Mouse (Mus musculus) cerebellum, postnatal 4 days (tissue): Measurements from ENCODE around the gene Dnajc1.

Source experiments
- DNase-seq, 2 experiments: peaks; one replicate each; pipeline ENCODE4 v3.0.0; 2022; ENCODE audit warnings: low spot score in 2 of 2, mixed read lengths in 1 of 2

Gene Dnajc1

GRCm38 (mm10) chr2:18307440-18308305 lies 85.0 kb downstream of the Dnajc1 start:
- no peak for DNase-seq

GRCm38 (mm10) chr2:18300949-18301348 lies 91.7 kb downstream of the Dnajc1 start:
- DNase-seq, result no peak

DNA sequence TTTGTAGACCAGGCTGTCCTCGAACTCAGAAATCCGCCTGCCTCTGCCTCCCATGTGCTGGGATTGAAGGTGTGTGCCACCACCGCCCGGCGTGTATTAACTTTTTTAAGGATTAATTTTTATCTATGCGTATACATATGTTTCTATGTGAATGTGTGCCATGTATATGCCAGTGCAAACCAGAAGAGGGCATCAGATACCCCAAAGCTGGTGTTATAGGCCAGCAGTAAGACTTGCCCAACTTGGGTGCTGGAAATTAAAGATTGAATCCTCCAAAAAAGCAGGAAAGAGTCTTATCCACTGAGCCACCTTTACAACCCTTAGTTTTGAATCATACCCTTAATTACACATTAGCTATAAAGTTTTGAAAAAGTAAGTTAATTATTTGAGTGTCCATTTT lies 107.5 kb downstream of the Dnajc1 start:
- no peak for DNase-seq

DNA sequence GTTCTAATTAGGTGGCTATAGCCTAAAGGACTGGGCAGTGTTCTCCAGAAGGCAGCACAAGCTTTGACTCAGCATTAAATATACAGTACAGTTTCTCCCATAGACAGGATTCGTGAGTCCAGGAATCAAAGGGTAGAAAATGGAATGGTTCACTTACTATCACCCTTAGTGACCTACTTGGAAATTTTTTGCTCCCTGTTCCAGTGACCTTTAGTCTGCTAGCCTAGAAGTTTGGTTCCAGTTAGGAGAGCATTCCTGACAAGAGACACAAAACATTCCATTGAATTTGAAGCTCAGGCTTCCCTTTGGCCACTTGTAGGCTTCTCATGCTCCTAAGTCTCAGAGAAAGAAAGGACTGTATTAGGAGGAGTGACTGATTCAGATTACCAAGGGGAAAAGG lies 126.9 kb downstream of the Dnajc1 start:
- no peak for DNase-seq

GRCm38 (mm10) chr2:18264579-18264978 lies 128.1 kb downstream of the Dnajc1 start:
- no peak for DNase-seq

DNA sequence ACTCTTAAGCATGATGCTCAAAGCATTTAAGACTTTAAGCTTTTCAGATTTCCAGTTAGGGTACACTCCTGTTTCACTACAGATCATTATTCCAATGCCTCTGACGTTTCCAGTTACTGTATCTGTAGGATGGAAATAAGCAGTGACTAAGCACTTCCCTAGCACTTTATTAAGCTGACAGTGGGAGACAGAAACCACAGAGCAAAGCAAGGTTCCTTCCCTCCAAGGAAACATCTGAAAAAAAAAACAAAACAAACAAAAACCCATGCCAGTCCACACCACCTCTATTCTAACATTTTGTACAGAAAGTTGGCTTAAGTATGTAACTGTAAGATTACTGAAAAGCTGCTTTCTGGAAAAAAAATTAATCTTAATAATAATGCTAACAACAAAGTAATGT lies 130.3 kb downstream of the Dnajc1 start:
- DNase-seq, result no peak

DNA sequence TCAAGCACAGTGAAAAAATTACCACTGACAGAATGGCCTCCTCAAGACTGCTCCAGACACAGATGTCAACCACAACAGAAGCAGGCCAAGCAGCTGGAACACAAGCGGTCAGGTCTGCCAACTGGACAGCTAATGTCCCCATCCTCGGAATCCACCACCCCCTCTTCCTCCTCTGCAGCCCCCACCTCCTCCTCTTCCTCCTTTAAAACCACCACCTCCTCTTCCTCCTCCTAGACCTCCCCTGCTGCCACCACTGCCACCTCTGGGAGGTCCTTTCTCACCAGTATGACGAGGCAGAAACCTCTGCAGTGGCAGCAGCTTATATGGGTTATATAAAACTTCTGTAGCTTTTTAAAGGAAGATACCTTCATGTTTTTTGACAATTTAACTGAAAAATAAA lies 143.4 kb downstream of the Dnajc1 start:
- no peak for DNase-seq

DNA sequence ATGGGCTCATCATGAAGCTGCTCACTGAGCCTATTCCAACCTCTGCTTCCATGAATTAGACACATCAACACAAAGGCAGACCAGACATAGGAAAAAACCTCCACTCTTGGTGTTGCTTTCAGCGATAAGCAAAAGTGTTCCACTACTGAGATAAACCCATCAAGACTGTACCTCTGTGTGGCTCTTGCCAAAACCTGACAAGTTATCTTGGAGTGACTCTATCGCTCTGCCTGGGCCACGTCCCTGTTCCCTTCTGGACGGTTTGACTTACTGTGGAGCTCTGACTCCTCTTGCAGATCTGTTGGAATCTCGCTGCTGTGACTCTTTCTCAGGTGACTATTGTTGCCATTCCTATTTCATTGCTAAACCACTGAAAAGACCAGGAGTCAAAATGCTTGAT lies 157.1 kb downstream of the Dnajc1 start:
- DNase-seq, result no peak

GRCm38 (mm10) chr2:18232883-18233567 lies 159.6 kb downstream of the Dnajc1 start:
- DNase-seq, result no peak

DNA sequence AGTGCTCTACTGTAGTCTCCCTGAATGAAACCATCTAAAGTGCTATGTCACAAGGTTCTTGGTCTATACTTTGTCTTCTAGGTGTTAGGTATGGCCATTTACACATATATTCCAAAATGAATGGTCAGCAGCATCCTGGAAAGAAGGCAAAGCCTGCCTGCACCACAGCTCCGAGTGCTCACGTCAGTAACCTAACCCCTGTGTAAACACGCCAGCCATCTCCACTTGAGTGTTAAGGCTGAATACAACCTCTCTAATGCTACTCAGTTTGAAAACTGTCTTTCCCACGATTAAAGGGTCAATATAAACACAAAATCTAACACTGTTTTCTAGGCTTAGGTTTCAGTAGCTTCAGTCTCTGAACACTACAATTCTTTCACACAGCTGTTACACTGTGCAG lies 161.5 kb downstream of the Dnajc1 start:
- DNase-seq, result no peak

- no peak for DNase-seq
Observed at GRCm38 (mm10) chr2:18229279-18229678, 163.4 kb downstream of the Dnajc1 start.

DNA sequence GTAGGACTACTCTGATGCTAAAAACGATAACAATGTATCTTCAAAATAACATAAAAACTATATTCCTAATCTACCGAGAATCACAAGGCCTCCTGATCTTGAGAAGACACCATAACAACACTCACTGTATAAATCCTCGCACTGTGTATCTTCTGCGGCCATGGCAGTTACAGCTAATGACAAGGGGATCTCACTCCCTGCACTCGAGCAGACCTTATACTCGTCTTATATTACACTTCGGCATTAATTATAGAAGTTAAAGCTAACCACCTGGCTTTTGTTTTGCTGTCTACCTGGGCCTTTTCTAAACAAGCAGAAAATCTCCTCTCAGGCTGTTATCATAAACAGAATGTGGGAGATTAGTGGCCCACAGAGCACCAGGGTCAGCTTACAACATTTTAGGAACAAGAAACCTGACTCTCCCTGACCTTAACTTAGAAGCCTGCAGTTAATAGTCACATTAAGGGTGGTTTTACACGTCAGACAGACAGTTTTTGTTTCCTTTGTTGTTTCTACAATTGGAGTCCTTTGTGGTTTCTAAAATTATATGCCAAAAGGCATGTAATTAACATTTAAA lies 164.1 kb downstream of the Dnajc1 start:
- DNase-seq, result no peak

DNA sequence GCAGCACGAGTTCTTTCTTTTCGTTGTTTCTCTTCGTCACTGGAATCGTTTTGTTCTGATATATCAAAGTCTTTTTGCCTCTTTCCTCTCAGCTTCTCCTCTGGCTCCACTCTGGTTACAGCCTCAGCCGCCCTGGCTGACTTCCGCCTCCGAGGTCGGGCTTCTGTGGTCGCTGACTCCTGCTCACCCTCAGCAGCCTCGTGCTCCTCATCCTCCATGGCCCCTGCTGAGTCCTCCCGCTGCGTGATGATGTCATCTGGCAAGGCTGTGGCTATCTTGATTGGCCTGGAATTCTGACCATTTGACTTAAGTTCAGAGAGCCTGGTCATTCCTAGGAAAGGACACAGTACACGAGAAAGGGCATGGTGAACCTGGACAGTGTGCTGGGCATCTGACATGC lies 173.1 kb downstream of the Dnajc1 start:
- no peak for DNase-seq

DNA sequence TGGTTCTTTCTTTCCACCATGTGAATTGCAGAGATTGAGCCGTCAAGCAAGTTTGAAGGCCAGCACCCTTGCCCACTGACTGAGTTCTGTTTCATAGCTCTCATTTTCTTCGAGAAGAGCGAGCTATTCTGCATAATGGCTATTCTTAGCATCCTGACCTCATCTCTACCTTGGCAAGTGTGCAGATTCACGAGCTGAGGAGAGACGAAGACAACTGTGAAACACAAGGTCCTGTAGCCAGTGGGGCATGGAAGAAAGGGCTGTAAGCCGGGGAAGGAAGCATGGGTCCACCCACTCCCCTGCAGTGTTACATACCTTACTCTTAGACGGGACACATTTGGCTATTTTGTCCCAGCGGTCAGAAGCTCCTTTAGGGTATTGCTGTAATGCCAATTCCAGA lies 173.5 kb downstream of the Dnajc1 start:
- no peak for DNase-seq

DNA sequence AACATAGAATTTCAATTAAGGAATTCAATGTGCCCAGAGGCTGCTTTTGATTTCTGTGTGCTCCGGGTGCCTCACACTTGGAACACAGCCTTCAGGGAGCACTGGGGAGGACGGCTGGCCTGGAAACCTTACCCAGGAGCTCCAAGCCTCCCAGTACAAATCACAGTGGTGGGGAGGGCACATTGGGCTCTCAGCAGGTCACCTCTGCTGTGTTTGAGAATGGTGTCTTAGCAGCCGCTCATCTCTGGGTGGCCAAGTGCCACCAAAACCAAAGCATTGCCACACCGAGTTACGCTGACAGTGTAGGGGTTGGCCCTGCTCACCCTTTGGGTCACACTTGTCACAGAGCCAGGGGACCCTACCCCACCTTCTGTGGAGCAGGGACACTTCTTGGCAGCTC lies 174.1 kb downstream of the Dnajc1 start:
- no peak for DNase-seq

DNA sequence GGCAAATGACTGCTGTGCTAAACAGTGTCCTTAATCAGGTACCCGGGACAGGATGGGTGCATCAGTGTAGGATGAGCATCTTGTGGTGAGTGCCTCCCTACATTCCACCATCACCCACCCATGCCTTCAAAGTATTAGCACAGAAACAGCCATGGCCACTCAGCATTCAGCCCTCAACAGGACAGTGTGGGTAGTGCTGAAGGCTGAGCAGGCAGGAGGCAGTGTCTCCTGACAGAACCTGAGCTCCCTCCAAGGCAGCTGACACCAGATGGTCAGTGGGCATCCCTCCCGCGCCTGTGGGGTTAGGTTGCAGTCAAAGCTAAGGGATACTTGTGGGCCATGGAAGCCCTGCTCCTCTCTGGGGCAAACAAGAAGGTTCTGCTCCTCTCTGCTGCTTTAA lies 174.8 kb downstream of the Dnajc1 start:
- peak; percentile 39 to 69 for DNase-seq

DNA sequence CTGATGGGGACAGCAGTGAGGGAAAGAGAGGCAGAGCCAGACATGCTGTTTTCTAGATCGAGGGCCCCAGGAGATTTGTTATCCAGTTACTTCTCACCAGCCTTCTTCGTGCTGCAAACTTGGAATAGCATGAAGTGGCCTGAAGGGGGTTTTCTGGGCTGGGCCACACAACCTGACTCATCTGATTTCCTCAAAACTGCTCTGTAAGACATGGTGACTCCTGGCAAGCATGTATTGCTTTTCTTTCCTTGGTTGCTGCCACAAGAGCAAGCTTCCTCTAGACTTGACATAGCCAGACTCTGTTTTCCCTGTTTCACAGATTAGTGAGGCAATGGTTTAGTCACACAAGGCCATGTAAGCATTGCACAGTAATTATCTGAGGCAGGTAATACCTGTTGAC lies 178.6 kb downstream of the Dnajc1 start:
- DNase-seq, result no peak

GRCm38 (mm10) chr2:18209948-18210347 lies 182.7 kb downstream of the Dnajc1 start:
- no peak for DNase-seq

- DNase-seq, result no peak
Observed at GRCm38 (mm10) chr2:18209211-18209823, 183.3 kb downstream of the Dnajc1 start.

DNA sequence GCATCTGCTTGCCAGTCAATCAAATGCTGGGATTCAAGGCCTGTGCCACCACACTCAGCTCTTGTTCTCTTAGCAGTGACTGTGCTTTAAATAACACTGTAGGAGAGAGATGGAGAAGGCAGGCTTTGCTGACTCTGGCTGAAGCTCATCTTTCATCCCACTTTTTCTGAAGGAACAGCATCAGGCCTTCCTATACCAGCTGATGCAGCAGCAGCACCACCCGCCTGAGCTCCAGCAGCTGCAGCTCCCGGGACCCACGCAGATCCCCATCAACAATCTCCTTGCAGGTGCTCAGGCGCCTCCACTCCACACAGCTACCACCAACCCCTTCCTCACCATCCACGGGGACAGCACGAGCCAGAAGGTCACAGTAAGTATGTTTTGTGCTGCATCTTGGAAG lies 184.1 kb downstream of the Dnajc1 start:
- no peak for DNase-seq

DNA sequence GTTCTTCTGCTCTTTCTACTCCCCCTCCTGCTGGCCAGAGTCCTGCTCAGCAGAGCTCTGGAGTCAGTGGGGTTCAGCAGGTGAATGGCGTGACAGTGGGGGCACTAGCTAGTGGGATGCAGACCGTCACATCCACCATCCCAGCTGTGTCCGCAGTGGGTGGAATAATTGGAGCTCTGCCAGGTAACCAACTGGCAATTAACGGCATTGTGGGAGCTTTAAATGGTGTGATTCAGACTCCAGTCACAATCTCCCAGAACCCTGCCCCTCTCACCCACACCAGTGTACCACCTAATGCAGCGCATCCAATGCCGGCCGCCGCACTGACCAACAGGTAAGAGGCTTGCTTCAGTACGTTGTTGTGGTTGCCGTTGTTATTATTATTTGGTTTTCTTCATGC lies 185.8 kb downstream of the Dnajc1 start:
- DNase-seq, result no peak

- peak in 1 of 2 experiments; percentile 22 for DNase-seq
Observed at GRCm38 (mm10) chr2:18205118-18205517, 187.5 kb downstream of the Dnajc1 start.
